Mouse (Mus musculus) lung, embryonic 15.5 days (tissue): ENCODE measurements around the gene Kif23. TPM values are rescaled to one million over a fixed set of nuclear protein-coding genes. Genes with fewer than 3 reads are reported as not detected.
A peak's percentile ranks its signal among the peaks of the same experiment; 100 is the strongest.

Experiments
- ATAC-seq: fragments of 200-750 bp; cut with Nextera tagmentation; 2 replicates; pipeline ENCODE4 v1.8.0; 2017; ENCODE audit warnings: moderate number of reproducible peaks, borderline replicate concordance; ENCODE audit not compliant: low FRiP score, low TSS enrichment; ENCODE audit errors: extremely low read depth
- H3K27ac ChIP-seq: fragments of 300-500 bp; sonication (generic); 2 replicates; pipeline ENCODE4 v1.5.1; 2015; ENCODE audit warnings: moderate library complexity, mild to moderate bottlenecking, inconsistent platforms
- H3K27me3 ChIP-seq: fragments of 300-500 bp; sonication (generic); 2 replicates; pipeline ENCODE4 v1.6.1; 2015; ENCODE audit warnings: inconsistent platforms
- H3K36me3 ChIP-seq: fragments of 300-500 bp; sonication (generic); 2 replicates; pipeline ENCODE4 v1.6.1; 2015; ENCODE audit warnings: inconsistent platforms
- H3K4me1 ChIP-seq: fragments of 300-500 bp; sonication (generic); 2 replicates; pipeline ENCODE4 v1.6.1; 2015; ENCODE audit warnings: inconsistent platforms
- H3K4me2 ChIP-seq: fragments of 300-500 bp; sonication (generic); 2 replicates; pipeline ENCODE4 v1.6.1; 2015; ENCODE audit warnings: inconsistent platforms, mild to moderate bottlenecking, moderate library complexity
- H3K4me3 ChIP-seq: fragments of 300-500 bp; sonication (generic); 2 replicates; pipeline ENCODE4 v1.5.1; 2015; ENCODE audit warnings: mild to moderate bottlenecking, inconsistent platforms
- H3K9ac ChIP-seq: fragments of 300-500 bp; sonication (generic); 2 replicates; pipeline ENCODE4 v1.6.1; 2015; ENCODE audit warnings: inconsistent platforms
- H3K9me3 ChIP-seq: fragments of 300-500 bp; sonication (generic); 2 replicates; pipeline ENCODE4 v1.6.1; 2016; ENCODE audit warnings: inconsistent platforms
- WGBS: fragments of 180-500 bp; shearing (Covaris S2); methylation state at CpG from one replicate; pipeline ENCODE4 v1.1.7; 2015; 5-methylcytosine and 5-hydroxymethylcytosine counted together
- polyA plus RNA-seq: library from polyadenylated mRNA; unstranded; fragments of >200 nt; fragmentation: Nextera tagmentation; extraction: Ambion mirVana; gene quantifications from 2 replicates; pipeline ENCODE4 v1.2.1, GENCODE M21; 2015

The Kif23 gene
- polyA plus RNA-seq, 1 experiment from 2014 or later, result 158 TPM

GRCm38 (mm10) chr9:61967357-61967756 is 20.8 kb upstream of the Kif23 start:
- ATAC-seq, result no peak
- Histone ChIP-seq H3K9me3 (no peaks in the 10 kb centered on the region), H3K27me3 (no peaks in the 10 kb centered on the region), H3K4me1 (peaks cover 21% of the 10 kb centered on the region), H3K4me2 (no peak overlapping the region), H3K4me3 (no peak overlapping the region), H3K27ac (no peak overlapping the region), H3K9ac (no peak overlapping the region), H3K36me3 (no peaks in the 10 kb centered on the region)
- 59% methylated on average over 10 of the region's 10 CpGs for WGBS

- Histone ChIP-seq H3K9ac (no peak overlapping the region), H3K4me1 (peaks cover 21% of the 10 kb centered on the region), H3K4me2 (no peak overlapping the region), H3K4me3 (no peak overlapping the region), H3K36me3 (no peaks in the 10 kb centered on the region), H3K27ac (no peak overlapping the region), H3K9me3 (no peaks in the 10 kb centered on the region), H3K27me3 (no peaks in the 10 kb centered on the region)
- 82% methylated on average over 7 of the region's 7 CpGs for WGBS
- ATAC-seq, result peak; percentile 13; the same call in 1 of the 2 replicates
Observed at GRCm38 (mm10) chr9:61965987-61966386, 19.4 kb upstream of the Kif23 start.

GRCm38 (mm10) chr9:61965411-61965930 is 18.9 kb upstream of the Kif23 start:
- H3K36me3 ChIP-seq, result no peaks in the 10 kb centered on the region
- peaks cover 27% of the 10 kb centered on the region for H3K4me1 ChIP-seq
- H3K9me3 ChIP-seq, result no peaks in the 10 kb centered on the region
- ATAC-seq, result peak; percentile 31; the same call in 1 of the 2 replicates
- no peak overlapping the region for H3K9ac ChIP-seq
- H3K27ac ChIP-seq, result peak overlapping the region; percentile 64
- no peaks in the 10 kb centered on the region for H3K27me3 ChIP-seq
- H3K4me2 ChIP-seq, result no peak overlapping the region
- H3K4me3 ChIP-seq, result no peak overlapping the region
- 25% methylated on average over 4 of the region's 4 CpGs for WGBS

- Histone ChIP-seq H3K4me3 (no peak overlapping the region), H3K4me2 (no peak overlapping the region), H3K27ac (no peak overlapping the region), H3K9ac (no peak overlapping the region), H3K4me1 (peaks cover 33% of the 10 kb centered on the region), H3K9me3 (no peaks in the 10 kb centered on the region), H3K36me3 (no peaks in the 10 kb centered on the region), H3K27me3 (no peaks in the 10 kb centered on the region)
- ATAC-seq, result no peak
- WGBS, result 59% methylated on average over 6 of the region's 6 CpGs
Observed at GRCm38 (mm10) chr9:61963356-61963755, 16.8 kb upstream of the Kif23 start.

- no peaks in the 10 kb centered on the region for H3K36me3 ChIP-seq
- no peaks in the 10 kb centered on the region for H3K27me3 ChIP-seq
- 78% methylated on average over 4 of the region's 4 CpGs for WGBS
- no peak overlapping the region for H3K9ac ChIP-seq
- H3K4me1 ChIP-seq, result peaks cover 33% of the 10 kb centered on the region
- no peaks in the 10 kb centered on the region for H3K9me3 ChIP-seq
- H3K4me2 ChIP-seq, result no peak overlapping the region
- no peak overlapping the region for H3K27ac ChIP-seq
- no peak for ATAC-seq
- H3K4me3 ChIP-seq, result no peak overlapping the region
Observed at GRCm38 (mm10) chr9:61961181-61961580, 14.6 kb upstream of the Kif23 start.

GRCm38 (mm10) chr9:61960753-61961152 is 14.2 kb upstream of the Kif23 start:
- no peak overlapping the region for H3K9ac ChIP-seq
- H3K36me3 ChIP-seq, result no peaks in the 10 kb centered on the region
- 22% methylated on average over 5 of the region's 5 CpGs for WGBS
- H3K27me3 ChIP-seq, result no peaks in the 10 kb centered on the region
- peak overlapping the region; percentile 78 for H3K27ac ChIP-seq
- no peaks in the 10 kb centered on the region for H3K9me3 ChIP-seq
- H3K4me3 ChIP-seq, result no peak overlapping the region
- ATAC-seq, result no peak
- H3K4me2 ChIP-seq, result no peak overlapping the region
- peaks cover 32% of the 10 kb centered on the region for H3K4me1 ChIP-seq

GRCm38 (mm10) chr9:61959921-61960569 is 13.5 kb upstream of the Kif23 start:
- WGBS, result 61% methylated on average over 1 of the region's 1 CpGs
- no peak overlapping the region for H3K9ac ChIP-seq
- H3K36me3 ChIP-seq, result no peaks in the 10 kb centered on the region
- H3K4me2 ChIP-seq, result no peak overlapping the region
- peak overlapping the region; percentile 78 for H3K27ac ChIP-seq
- H3K4me3 ChIP-seq, result no peak overlapping the region
- peaks cover 25% of the 10 kb centered on the region; the same call in 1 of the 2 replicates for H3K4me1 ChIP-seq
- ATAC-seq, result peak; percentile 58; the same call in 1 of the 2 replicates
- H3K9me3 ChIP-seq, result no peaks in the 10 kb centered on the region
- no peaks in the 10 kb centered on the region for H3K27me3 ChIP-seq

- Histone ChIP-seq H3K4me2 (no peak overlapping the region), H3K27me3 (no peaks in the 10 kb centered on the region), H3K9ac (no peak overlapping the region), H3K4me3 (no peak overlapping the region), H3K9me3 (no peaks in the 10 kb centered on the region), H3K36me3 (no peaks in the 10 kb centered on the region), H3K27ac (no peak overlapping the region), H3K4me1 (0 out of 2 replicates have a peak, but pooled peaks cover 3% of the 10 kb centered on the region)
- no peak for ATAC-seq
Observed at GRCm38 (mm10) chr9:61954707-61955106, 8.1 kb upstream of the Kif23 start.

- Histone ChIP-seq H3K9ac (no peak overlapping the region), H3K4me2 (no peak overlapping the region), H3K27ac (no peak overlapping the region), H3K4me1 (peaks cover 7% of the 10 kb centered on the region), H3K4me3 (no peak overlapping the region), H3K9me3 (no peaks in the 10 kb centered on the region), H3K27me3 (no peaks in the 10 kb centered on the region), H3K36me3 (no peaks in the 10 kb centered on the region)
- ATAC-seq, result no peak
- 57% methylated on average over 7 of the region's 7 CpGs for WGBS
Observed at GRCm38 (mm10) chr9:61952241-61952640, 5.7 kb upstream of the Kif23 start.

- Histone ChIP-seq H3K4me2 (peak overlapping the region; percentile 90), H3K4me1 (peaks cover 14% of the 10 kb centered on the region), H3K9me3 (no peaks in the 10 kb centered on the region), H3K36me3 (peaks cover 10% of the 10 kb centered on the region), H3K9ac (peak overlapping the region; percentile 27), H3K4me3 (peak overlapping the region; percentile 93), H3K27ac (no peak overlapping the region), H3K27me3 (no peaks in the 10 kb centered on the region)
- 5% methylated on average over 24 of the region's 24 CpGs for WGBS
- peak; percentile 79 for ATAC-seq
Observed at GRCm38 (mm10) chr9:61947402-61948346, 1.1 kb upstream of the Kif23 start.

- Histone ChIP-seq H3K4me2 (peak overlapping the region; percentile 90), H3K4me1 (peaks cover 21% of the 10 kb centered on the region), H3K27ac (peak overlapping the region; percentile 89), H3K36me3 (peaks cover 26% of the 10 kb centered on the region), H3K4me3 (peak overlapping the region; percentile 93), H3K9me3 (no peaks in the 10 kb centered on the region), H3K27me3 (no peaks in the 10 kb centered on the region), H3K9ac (peak overlapping the region; percentile 72)
- WGBS, result 0% methylated on average over 37 of the region's 38 CpGs
- ATAC-seq, result peak; percentile 83
Observed at GRCm38 (mm10) chr9:61945973-61946611, 482 bp downstream of the Kif23 start.
